Mouse (Mus musculus) E14TG2a.4 (cell line): ENCODE measurements around the gene Nav1.

Experiments
- H3K27me3 ChIP-seq: 2 replicates; pipeline ENCODE4 v1.6.1; 2014; ENCODE audit warnings: low read length, control low read depth; ENCODE audit not compliant: insufficient read depth
- H3K36me3 ChIP-seq: 2 replicates; pipeline ENCODE4 v1.6.1; 2014; ENCODE audit warnings: low read length, control low read depth; ENCODE audit not compliant: insufficient read depth
- H3K4me1 ChIP-seq: replicated peaks from 2 replicates; pipeline ENCODE4 v1.6.1; 2014; ENCODE audit warnings: low read depth, low read length, control low read depth
- H3K4me3 ChIP-seq: replicated peaks from 2 replicates; pipeline ENCODE4 v1.5.1; 2014; ENCODE audit warnings: mild to moderate bottlenecking, low read length
- H3K9me3 ChIP-seq: 2 replicates; pipeline ENCODE4 v1.6.1; 2014; ENCODE audit warnings: low read length, control low read depth
- CTCF ChIP-seq: conservative IDR thresholded peaks from 2 replicates; pipeline ENCODE4 v1.5.1; 2014; ENCODE audit warnings: low read length
- NANOG ChIP-seq: IDR thresholded peaks from 2 replicates; pipeline ENCODE4 v1.6.1; 2014; ENCODE audit warnings: borderline replicate concordance, low read length, mixed read lengths
- POU5F1 ChIP-seq: IDR thresholded peaks from 2 replicates; pipeline ENCODE4 v1.6.1; 2014; ENCODE audit warnings: low read length, borderline replicate concordance

Nav1 gene

GRCm38 (mm10) chr1:135440986-135441385 lies 166.1 kb downstream of the Nav1 start:
- no peak for TF ChIP-seq CTCF
- no peak for TF ChIP-seq POU5F1
- no peak for TF ChIP-seq NANOG
- Histone ChIP-seq H3K4me3 (no peak overlapping the region), H3K36me3 (peaks cover 29% of the 10 kb centered on the region), H3K27me3 (no peaks in the 10 kb centered on the region), H3K4me1 (no peaks in the 10 kb centered on the region), H3K9me3 (no peaks in the 10 kb centered on the region)

- Histone ChIP-seq H3K36me3 (peaks cover 29% of the 10 kb centered on the region), H3K4me3 (no peak overlapping the region), H3K27me3 (no peaks in the 10 kb centered on the region), H3K4me1 (no peaks in the 10 kb centered on the region), H3K9me3 (no peaks in the 10 kb centered on the region)
- no peak for TF ChIP-seq POU5F1
- no peak for TF ChIP-seq NANOG
- no peak for TF ChIP-seq CTCF
These were observed 168.3 kb downstream of the Nav1 start for GRCm38 (mm10) chr1:135438801-135439200.

GRCm38 (mm10) chr1:135435823-135436222 lies 171.3 kb downstream of the Nav1 start:
- Histone ChIP-seq H3K36me3 (peaks cover 2% of the 10 kb centered on the region; the same call in 1 of the 2 replicates), H3K4me1 (peaks cover 5% of the 10 kb centered on the region), H3K9me3 (no peaks in the 10 kb centered on the region), H3K27me3 (no peaks in the 10 kb centered on the region), H3K4me3 (no peak overlapping the region)
- no peak for TF ChIP-seq NANOG
- TF ChIP-seq CTCF, result no peak
- no peak for TF ChIP-seq POU5F1

GRCm38 (mm10) chr1:135430669-135431017 lies 176.5 kb downstream of the Nav1 start:
- no peaks in the 10 kb centered on the region for H3K27me3 ChIP-seq
- peaks cover 27% of the 10 kb centered on the region for H3K4me1 ChIP-seq
- H3K4me3 ChIP-seq, result peak overlapping the region; percentile 98
- peaks cover 19% of the 10 kb centered on the region for H3K36me3 ChIP-seq
- no peak for TF ChIP-seq POU5F1
- no peak for TF ChIP-seq CTCF
- TF ChIP-seq NANOG, result no peak
- H3K9me3 ChIP-seq, result no peaks in the 10 kb centered on the region

- H3K4me3 ChIP-seq, result peak within 1 kb of the TSS; percentile 98
- H3K4me1 ChIP-seq, result peaks cover 27% of the 10 kb centered on the region
- TF ChIP-seq NANOG, result no peak
- no peak for TF ChIP-seq POU5F1
- no peak for TF ChIP-seq CTCF
- no peaks in the 10 kb centered on the region for H3K9me3 ChIP-seq
- H3K36me3 ChIP-seq, result peaks cover 25% of the 10 kb centered on the region
- no peaks in the 10 kb centered on the region for H3K27me3 ChIP-seq
These were observed 177.0 kb downstream of the Nav1 start, which contains the start of gene Ipo9 for GRCm38 (mm10) chr1:135429901-135430668. TSS of gene Ipo9 (minus strand) at chr1:135430499.

GRCm38 (mm10) chr1:135427390-135427789 lies 179.7 kb downstream of the Nav1 start:
- peaks cover 49% of the 10 kb centered on the region for H3K36me3 ChIP-seq
- TF ChIP-seq NANOG, result no peak
- TF ChIP-seq POU5F1, result no peak
- TF ChIP-seq CTCF, result no peak
- H3K27me3 ChIP-seq, result no peaks in the 10 kb centered on the region
- peaks cover 27% of the 10 kb centered on the region for H3K4me1 ChIP-seq
- H3K9me3 ChIP-seq, result no peaks in the 10 kb centered on the region
- no peak overlapping the region for H3K4me3 ChIP-seq

- H3K4me3 ChIP-seq, result no peak overlapping the region
- H3K36me3 ChIP-seq, result peaks cover 52% of the 10 kb centered on the region
- no peaks in the 10 kb centered on the region for H3K27me3 ChIP-seq
- peaks cover 27% of the 10 kb centered on the region for H3K4me1 ChIP-seq
- TF ChIP-seq CTCF (no peak), POU5F1 (no peak), NANOG (no peak)
- no peaks in the 10 kb centered on the region for H3K9me3 ChIP-seq
These were observed 180.4 kb downstream of the Nav1 start for GRCm38 (mm10) chr1:135426645-135427044.

GRCm38 (mm10) chr1:135422772-135423171 lies 184.3 kb downstream of the Nav1 start:
- H3K4me3 ChIP-seq, result no peak overlapping the region
- TF ChIP-seq CTCF (no peak), POU5F1 (no peak), NANOG (no peak)
- no peaks in the 10 kb centered on the region for H3K9me3 ChIP-seq
- H3K27me3 ChIP-seq, result no peaks in the 10 kb centered on the region
- H3K4me1 ChIP-seq, result 0 out of 2 replicates have a peak, but pooled peaks cover 3% of the 10 kb centered on the region
- H3K36me3 ChIP-seq, result peaks cover 77% of the 10 kb centered on the region
